Mouse (Mus musculus): ENCODE data around the gene Ranbp9. TPM values are rescaled to one million over a fixed set of nuclear protein-coding genes. Genes with fewer than 3 reads are reported as not detected.

The Ranbp9 gene
- polyA plus RNA-seq, 1 experiment from 2014 or later: 9.2 TPM

DNA sequence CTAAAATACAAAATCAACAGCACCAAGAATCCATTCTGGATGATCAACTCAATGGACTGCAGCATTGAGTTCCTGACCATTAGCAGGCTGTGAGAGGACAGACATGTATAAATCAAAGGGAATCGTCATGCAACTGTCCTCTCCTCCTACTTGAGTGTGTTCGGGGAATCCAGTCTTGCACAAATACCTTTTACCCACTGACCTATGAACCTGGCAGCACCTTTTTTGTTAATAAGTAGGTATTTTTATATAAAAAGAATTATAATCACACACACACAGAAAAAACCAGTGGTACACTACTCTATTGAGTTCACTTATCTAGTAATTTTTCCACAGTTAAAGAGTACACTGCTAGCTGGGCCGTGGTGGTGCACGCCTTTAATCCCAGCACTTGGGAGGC, 37.4 kb downstream of the Ranbp9 start:
- Histone ChIP-seq H3K4me1 (peaks cover 26% of the 10 kb centered on the region), H3K27ac (no peak overlapping the region), H3K9ac (no peak overlapping the region), H3K9me3 (no peaks in the 10 kb centered on the region), H3K27me3 (no peaks in the 10 kb centered on the region), H3K4me3 (no peak overlapping the region), H3K4me2 (no peak overlapping the region), H3K36me3 (no peaks in the 10 kb centered on the region)
- WGBS: 87% methylated on average over 4 of the region's 4 CpGs
- ATAC-seq (ENCODE audit: borderline replicate concordance, extremely low read depth, low FRiP score, low TSS enrichment): no peak

DNA sequence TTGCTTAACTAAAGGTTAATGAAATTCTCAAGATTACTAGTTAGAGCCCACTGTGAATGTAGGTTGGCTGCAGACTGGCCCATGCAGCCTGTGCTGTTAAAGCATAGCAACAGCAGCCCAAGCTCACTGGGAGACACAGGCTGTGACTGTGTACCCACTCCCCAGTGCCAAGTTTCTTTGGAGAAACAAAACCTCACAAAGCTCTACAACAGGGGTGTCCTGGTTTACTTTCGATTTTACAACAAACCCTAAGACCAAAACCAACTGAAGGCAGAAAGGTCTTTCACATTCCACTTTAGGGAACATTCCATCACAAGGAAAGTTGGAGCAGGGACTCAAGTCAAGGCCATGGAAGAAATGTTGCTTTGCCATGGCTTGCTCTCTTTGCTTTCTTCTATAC, 38.5 kb downstream of the Ranbp9 start:
- Histone ChIP-seq H3K27ac (no peak overlapping the region), H3K9ac (no peak overlapping the region), H3K27me3 (no peaks in the 10 kb centered on the region), H3K36me3 (no peaks in the 10 kb centered on the region), H3K9me3 (no peaks in the 10 kb centered on the region), H3K4me1 (peaks cover 24% of the 10 kb centered on the region), H3K4me2 (no peak overlapping the region), H3K4me3 (no peak overlapping the region)
- WGBS: 88% methylated on average over 1 of the region's 1 CpGs
- no peak for ATAC-seq (ENCODE audit: borderline replicate concordance, extremely low read depth, low FRiP score, low TSS enrichment)

DNA sequence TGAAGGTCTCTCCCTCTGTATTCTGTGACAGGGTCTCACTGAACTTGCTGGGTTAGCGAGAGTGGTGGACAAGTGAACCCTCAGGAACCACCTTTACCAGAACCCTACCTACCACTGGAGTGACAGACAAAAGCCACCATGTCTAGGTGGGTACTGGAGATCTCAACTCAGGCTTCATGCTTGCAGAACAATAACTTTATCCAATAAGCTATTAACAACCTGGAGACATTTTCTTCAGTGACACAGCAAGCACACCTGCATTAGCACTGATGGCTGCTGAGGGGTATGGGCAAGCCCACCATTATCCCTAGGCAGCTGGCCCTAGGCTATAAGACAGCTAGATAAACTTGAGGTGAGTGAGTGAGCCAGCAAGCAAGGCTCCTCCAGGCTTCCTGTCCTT, 40.7 kb downstream of the Ranbp9 start:
- Histone ChIP-seq H3K9ac (no peak overlapping the region), H3K27ac (no peak overlapping the region), H3K27me3 (no peaks in the 10 kb centered on the region), H3K9me3 (no peaks in the 10 kb centered on the region), H3K4me3 (no peak overlapping the region), H3K36me3 (no peaks in the 10 kb centered on the region), H3K4me2 (no peak overlapping the region), H3K4me1 (peaks cover 12% of the 10 kb centered on the region)
- ATAC-seq (ENCODE audit: borderline replicate concordance, extremely low read depth, low FRiP score, low TSS enrichment): no peak
- WGBS: 100% methylated on average over 1 of the region's 1 CpGs

DNA sequence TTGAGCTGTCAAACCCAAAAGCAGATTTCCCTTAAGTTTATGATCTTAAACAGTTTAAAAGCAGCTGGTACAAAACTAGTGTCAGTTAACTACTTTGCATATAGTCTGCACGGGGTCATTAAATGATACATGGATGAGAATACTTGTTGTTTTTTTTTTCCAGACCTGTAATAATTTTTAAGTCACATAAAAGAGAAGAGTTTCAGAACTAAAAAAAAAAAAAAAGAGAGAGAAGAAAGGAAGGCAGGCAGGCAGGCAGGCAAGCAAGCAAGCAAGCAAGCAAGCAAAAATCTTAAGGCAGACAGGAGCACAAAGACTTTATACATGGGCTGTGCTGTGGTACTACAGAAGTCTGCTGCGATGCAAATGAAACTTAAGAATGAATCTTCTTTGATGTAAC, 47.7 kb downstream of the Ranbp9 start:
- Histone ChIP-seq H3K27ac (no peak overlapping the region), H3K9ac (no peak overlapping the region), H3K4me1 (no peaks in the 10 kb centered on the region), H3K36me3 (peaks cover 4% of the 10 kb centered on the region; the same call in 1 of the 2 replicates), H3K27me3 (no peaks in the 10 kb centered on the region), H3K4me3 (no peak overlapping the region), H3K4me2 (no peak overlapping the region), H3K9me3 (no peaks in the 10 kb centered on the region)
- 82% methylated on average over 2 of the region's 2 CpGs for WGBS
- ATAC-seq (ENCODE audit: borderline replicate concordance, extremely low read depth, low FRiP score, low TSS enrichment): no peak

DNA sequence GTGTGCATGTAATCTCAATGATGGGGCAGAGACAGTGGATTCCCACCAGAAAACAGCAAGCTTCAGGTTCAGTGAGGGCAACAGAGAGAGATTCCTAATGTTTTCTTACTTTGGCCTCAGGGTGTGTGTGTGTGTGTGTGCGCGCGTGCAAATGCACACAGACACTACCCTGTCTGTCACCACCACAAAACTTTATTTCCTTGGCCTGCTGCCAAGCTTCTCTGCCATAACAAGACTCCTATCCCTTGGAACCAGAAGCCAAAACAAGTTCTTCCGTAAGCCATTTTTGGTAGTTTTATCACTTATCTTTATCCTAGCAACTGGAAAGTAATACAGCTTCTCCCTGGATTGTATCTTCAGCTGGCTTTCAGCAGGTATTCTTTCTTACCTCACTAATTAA, 52.6 kb downstream of the Ranbp9 start:
- no peak overlapping the region for H3K4me3 ChIP-seq
- no peak for ATAC-seq (ENCODE audit: borderline replicate concordance, extremely low read depth, low FRiP score, low TSS enrichment)

DNA sequence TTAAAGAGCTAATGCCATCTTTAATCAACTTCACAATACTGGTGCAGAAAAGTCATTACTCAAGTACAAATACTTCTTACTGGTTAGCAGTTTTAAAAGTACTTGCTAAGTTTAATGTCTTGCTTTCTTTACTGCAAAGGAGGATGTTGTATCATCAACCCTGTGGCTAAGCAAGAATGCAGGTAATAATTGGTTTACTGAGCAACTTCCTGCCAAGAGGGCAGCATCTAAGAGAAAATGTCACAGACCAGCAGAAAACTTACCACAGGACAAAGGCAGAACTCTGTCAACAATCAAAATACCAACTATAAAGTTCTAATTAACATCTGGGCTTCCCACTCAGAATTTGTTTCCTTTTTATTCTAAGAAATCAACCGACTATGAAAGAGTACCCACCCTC, 65.8 kb downstream of the Ranbp9 start:
- ATAC-seq (ENCODE audit: borderline replicate concordance, extremely low read depth, low FRiP score, low TSS enrichment): no peak
- Histone ChIP-seq H3K27me3 (no peaks in the 10 kb centered on the region), H3K4me1 (no peaks in the 10 kb centered on the region), H3K36me3 (peaks cover 68% of the 10 kb centered on the region), H3K4me3 (no peak overlapping the region), H3K9me3 (no peaks in the 10 kb centered on the region), H3K27ac (no peak overlapping the region), H3K4me2 (no peak overlapping the region), H3K9ac (no peak overlapping the region)
- 77% methylated on average over 1 of the region's 1 CpGs for WGBS

More for the DNA sequence above, 52.6 kb downstream of the Ranbp9 start:
- Histone ChIP-seq H3K4me1 (no peaks in the 10 kb centered on the region), H3K27me3 (no peaks in the 10 kb centered on the region), H3K9me3 (no peaks in the 10 kb centered on the region), H3K27ac (no peak overlapping the region), H3K9ac (no peak overlapping the region), H3K4me2 (no peak overlapping the region), H3K36me3 (peaks cover 13% of the 10 kb centered on the region)
- whole genome bisulfite sequencing: 81% methylated on average over 4 of the region's 4 CpGs

DNA sequence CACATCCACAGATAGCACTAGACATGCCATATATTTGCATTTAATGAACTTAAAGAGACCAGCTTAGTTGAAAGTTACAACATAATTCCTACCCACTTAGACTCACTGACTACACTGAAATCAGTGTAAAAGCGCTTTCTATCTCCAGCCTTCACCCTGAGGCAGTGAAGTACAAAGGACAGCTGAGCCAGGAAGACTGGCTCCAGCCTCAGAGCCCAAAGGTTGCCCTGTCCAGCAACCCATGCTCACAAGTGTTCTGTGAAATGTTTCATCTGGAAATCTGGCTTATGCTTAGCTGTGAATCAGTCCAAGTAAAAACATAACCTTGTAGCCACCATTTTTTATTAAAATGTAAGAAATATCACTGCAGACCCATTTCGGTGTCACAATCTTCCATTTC, 67.5 kb downstream of the Ranbp9 start:
- no peak overlapping the region for H3K9ac ChIP-seq
- WGBS: 93% methylated on average over 2 of the region's 2 CpGs
- H3K36me3 ChIP-seq: peaks cover 60% of the 10 kb centered on the region
- H3K4me2 ChIP-seq: no peak overlapping the region
- H3K27ac ChIP-seq: no peak overlapping the region
- no peaks in the 10 kb centered on the region for H3K27me3 ChIP-seq
- no peaks in the 10 kb centered on the region for H3K9me3 ChIP-seq
- no peak for ATAC-seq (ENCODE audit: borderline replicate concordance, extremely low read depth, low FRiP score, low TSS enrichment)
- no peak overlapping the region for H3K4me3 ChIP-seq
- H3K4me1 ChIP-seq: no peaks in the 10 kb centered on the region

DNA sequence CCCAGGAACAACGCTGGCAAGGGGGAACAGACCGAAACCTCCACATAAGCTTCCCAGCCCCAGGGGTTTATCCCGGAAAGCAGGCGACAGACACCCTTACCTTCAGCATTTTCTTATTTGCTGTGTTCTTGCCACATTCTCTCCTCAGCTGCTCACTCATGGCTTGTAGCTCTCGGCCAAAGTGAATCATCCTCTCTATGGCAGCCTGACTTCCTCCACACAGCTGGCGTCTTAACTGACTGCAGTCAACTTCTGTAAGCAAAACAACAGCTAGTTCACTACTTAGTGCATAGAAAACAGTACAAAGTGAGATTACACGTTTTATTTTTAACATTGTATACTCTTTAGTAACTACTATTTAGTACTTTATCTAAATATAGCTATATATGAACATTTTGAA, 68.8 kb downstream of the Ranbp9 start:
- H3K9ac ChIP-seq: no peak overlapping the region
- peaks cover 66% of the 10 kb centered on the region for H3K36me3 ChIP-seq
- no peaks in the 10 kb centered on the region for H3K9me3 ChIP-seq
- ATAC-seq (ENCODE audit: borderline replicate concordance, extremely low read depth, low FRiP score, low TSS enrichment): no peak
- no peaks in the 10 kb centered on the region for H3K4me1 ChIP-seq
- H3K4me2 ChIP-seq: no peak overlapping the region
- 88% methylated on average over 7 of the region's 7 CpGs for WGBS
- no peak overlapping the region for H3K27ac ChIP-seq
- no peak overlapping the region for H3K4me3 ChIP-seq
- no peaks in the 10 kb centered on the region for H3K27me3 ChIP-seq

DNA sequence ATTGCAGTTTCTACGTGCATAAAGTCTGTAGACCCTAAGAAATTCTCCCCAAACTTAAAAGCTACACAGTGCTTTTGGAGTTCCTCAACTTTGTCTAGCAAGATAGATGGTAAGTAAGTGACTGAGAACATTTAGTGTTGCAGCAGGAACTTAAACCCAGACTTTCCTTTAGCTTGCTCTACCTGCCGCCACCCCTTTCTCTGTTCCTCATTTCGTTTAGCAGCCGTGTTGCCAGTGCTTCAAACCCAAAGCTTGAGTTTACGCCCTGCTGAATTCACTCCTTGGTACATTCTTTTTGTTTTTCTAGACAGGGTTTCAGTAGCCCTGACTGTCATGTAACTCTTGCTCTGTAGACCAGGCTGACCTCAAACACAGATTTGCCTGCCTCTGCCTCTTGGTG, 81.5 kb downstream of the Ranbp9 start:
- Histone ChIP-seq H3K9ac (no peak overlapping the region), H3K4me2 (peak overlapping the region; percentile 74), H3K4me1 (peaks cover 8% of the 10 kb centered on the region), H3K27me3 (no peaks in the 10 kb centered on the region), H3K27ac (no peak overlapping the region), H3K36me3 (peaks cover 40% of the 10 kb centered on the region), H3K9me3 (no peaks in the 10 kb centered on the region), H3K4me3 (no peak overlapping the region)
- ATAC-seq (ENCODE audit: borderline replicate concordance, extremely low read depth, low FRiP score, low TSS enrichment): no peak
- 83% methylated on average over 5 of the region's 5 CpGs for WGBS

DNA sequence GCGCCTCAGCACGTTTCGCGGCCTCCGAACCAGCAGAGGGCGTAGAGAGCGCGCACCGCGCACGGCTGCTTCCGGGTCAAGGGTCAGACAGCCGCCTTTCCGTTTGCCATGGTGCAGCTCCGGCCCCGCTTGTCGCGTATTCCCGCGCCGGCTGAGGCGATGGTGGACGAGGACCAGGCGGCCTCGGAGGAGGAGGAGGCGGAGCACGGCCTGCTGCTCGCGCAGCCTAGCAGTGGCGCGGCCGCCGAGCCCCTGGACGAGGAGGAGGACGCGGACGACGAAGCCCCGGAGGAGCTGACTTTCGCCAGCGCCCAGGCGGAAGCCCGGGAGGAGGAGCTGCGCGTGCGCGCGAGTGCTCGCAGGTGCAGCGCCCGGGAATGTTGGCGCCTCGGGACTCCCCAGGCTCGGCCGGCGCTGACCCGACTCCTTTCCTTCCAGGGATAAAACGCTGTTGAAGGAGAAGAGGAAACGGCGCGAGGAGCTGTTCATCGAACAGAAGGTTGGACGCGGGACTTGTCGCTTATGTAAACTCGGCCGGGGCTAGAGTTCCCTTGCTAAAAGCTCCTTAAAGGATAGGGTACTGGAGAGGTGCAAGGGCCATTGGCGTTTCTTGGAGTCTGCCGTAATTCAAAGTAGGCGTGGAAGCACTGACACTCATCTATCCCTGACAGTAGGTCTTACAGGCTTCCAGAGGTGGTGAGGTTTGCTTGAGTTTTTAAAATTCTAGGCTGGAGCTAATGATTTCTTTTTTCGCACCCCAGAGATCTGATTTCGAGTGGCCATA, 82.6 kb downstream of the Ranbp9 start, which contains the start of gene Nol7:
Gene Nol7 (plus strand): TSS at position 94 of the 784 bp plus-strand sequence.
- H3K4me3 ChIP-seq: peak within 1 kb of the TSS; percentile 80
- peaks cover 35% of the 10 kb centered on the region for H3K36me3 ChIP-seq
- H3K9ac ChIP-seq: peak within 1 kb of the TSS; percentile 83

DNA sequence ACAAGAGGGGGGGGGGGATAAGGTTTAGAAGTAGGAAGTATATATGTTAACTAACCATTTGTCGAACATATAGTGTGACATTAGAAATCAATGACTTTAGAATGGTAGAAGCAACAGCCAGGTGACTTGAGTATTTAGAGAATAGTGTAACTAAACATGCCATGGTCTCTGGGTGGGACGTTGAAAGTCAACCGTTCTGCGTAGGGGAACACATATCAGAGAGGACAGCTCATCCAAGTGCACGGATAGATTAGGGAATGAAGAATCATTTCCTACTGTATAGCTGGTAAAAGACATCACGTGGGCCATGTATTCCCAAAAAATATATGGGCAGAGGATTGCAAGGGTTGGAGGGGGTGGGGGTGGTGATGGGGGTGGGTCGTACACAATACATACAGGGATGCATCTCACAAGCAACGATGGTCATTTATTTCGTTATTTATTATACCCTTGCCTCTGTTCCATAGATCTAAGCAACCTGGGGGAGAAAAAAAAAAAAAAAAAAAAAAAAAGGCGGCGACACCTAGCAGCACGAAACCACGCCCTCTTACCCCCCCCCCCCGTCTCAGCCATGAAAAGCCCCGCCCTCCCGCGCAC, 83.3 kb downstream of the Ranbp9 start:
- no peak for ATAC-seq (ENCODE audit: borderline replicate concordance, extremely low read depth, low FRiP score, low TSS enrichment)
- no peaks in the 10 kb centered on the region for H3K9me3 ChIP-seq
- 0 out of 2 replicates have a peak overlapping the region, but pooled peaks have one; percentile 95 for H3K27ac ChIP-seq
- peaks cover 8% of the 10 kb centered on the region for H3K4me1 ChIP-seq
- H3K36me3 ChIP-seq: peaks cover 32% of the 10 kb centered on the region
- H3K27me3 ChIP-seq: no peaks in the 10 kb centered on the region
- WGBS: 48% methylated on average over 14 of the region's 17 CpGs
- peak overlapping the region; percentile 80 for H3K4me3 ChIP-seq
- peak overlapping the region; percentile 74 for H3K4me2 ChIP-seq
- no peak overlapping the region for H3K9ac ChIP-seq

More for the DNA sequence above, 82.6 kb downstream of the Ranbp9 start, which contains the start of gene Nol7:
- ATAC-seq (ENCODE audit: borderline replicate concordance, extremely low read depth, low FRiP score, low TSS enrichment): peak; percentile 92
- peak within 1 kb of the TSS; percentile 74 for H3K4me2 ChIP-seq
- 1% methylated on average over 72 of the region's 72 CpGs for WGBS
- H3K9me3 ChIP-seq: no peaks in the 10 kb centered on the region
- H3K27ac ChIP-seq: peak within 1 kb of the TSS; percentile 95
- H3K27me3 ChIP-seq: no peaks in the 10 kb centered on the region
- H3K4me1 ChIP-seq: peaks cover 8% of the 10 kb centered on the region

DNA sequence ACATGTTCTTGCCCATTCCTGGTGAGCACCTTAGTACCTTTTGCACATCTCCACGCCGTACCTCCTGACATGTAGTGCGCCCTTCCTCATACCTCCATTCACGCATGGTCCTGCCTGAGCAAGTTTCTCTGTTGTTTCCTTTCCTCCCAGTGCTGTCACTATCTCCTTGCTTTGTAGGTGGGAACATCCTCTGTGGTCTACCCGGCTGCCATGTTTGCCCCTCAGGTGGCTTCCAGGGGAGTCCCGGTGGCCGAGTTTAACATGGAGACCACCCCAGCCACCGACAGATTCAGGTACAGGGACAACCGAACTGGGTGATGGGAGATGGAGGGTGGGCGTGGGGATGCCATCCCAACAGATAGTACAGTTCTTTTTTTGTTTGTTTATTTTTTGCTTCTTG, 95.8 kb downstream of the Ranbp9 start:
- H3K4me3 ChIP-seq: no peak overlapping the region
- ATAC-seq (ENCODE audit: borderline replicate concordance, extremely low read depth, low FRiP score, low TSS enrichment): no peak
- no peaks in the 10 kb centered on the region for H3K27me3 ChIP-seq
- H3K36me3 ChIP-seq: peaks cover 3% of the 10 kb centered on the region; the same call in 1 of the 2 replicates
- H3K4me2 ChIP-seq: no peak overlapping the region
- WGBS: 96% methylated on average over 10 of the region's 10 CpGs
- H3K9ac ChIP-seq: no peak overlapping the region
- no peaks in the 10 kb centered on the region for H3K9me3 ChIP-seq
- H3K27ac ChIP-seq: no peak overlapping the region
- no peaks in the 10 kb centered on the region for H3K4me1 ChIP-seq
